Mouse (Mus musculus) embryo, embryonic 11 days (tissue): ENCODE measurements at regions not wholly inside any gene's neighbourhood (a gene's known extent, or its start where the extent isn't known, plus 50 kb on each side); places are given as distances from the start of the nearest gene placed in this dataset.
A peak's percentile ranks its signal among the peaks of the same experiment; 100 is the strongest.

Experiments used
- DNase-seq: peaks from one replicate; pipeline ENCODE4 v3.0.0-alpha.2; 2015

GRCm38 (mm10) chr8:98572597-98573514 lies 843.4 kb downstream of the Cdh8 start:
- peak; percentile 20 for DNase-seq

GRCm38 (mm10) chr8:98566661-98567060 lies 849.6 kb downstream of the Cdh8 start:
- no peak for DNase-seq

GRCm38 (mm10) chr8:98518459-98518858 lies 897.8 kb downstream of the Cdh8 start:
- peak; percentile 2 for DNase-seq

- no peak for DNase-seq
Measured at GRCm38 (mm10) chr8:98515246-98515645, 901.0 kb downstream of the Cdh8 start.

- no peak for DNase-seq
Measured at GRCm38 (mm10) chr8:98496793-98497192, 919.5 kb downstream of the Cdh8 start.

- DNase-seq: peak; percentile 24
Measured at GRCm38 (mm10) chr8:98463375-98464030, 952.8 kb downstream of the Cdh8 start.

- DNase-seq: no peak
Measured at GRCm38 (mm10) chr8:98455539-98455938, 960.7 kb downstream of the Cdh8 start.
